Mouse (Mus musculus): ENCODE measurements around the gene Tmem221.

GRCm38 (mm10) chr8:71558071-71558957 is at the start of gene Tmem221:
- peak; percentile 53 for TF ChIP-seq POLR2A (IDR thresholded peaks at IDR 0.05; ENCODE audit: insufficient read depth, low read length)
- peak; percentile 17 for TF ChIP-seq CTCF (IDR thresholded peaks at IDR 0.05; ENCODE audit: low read depth, low read length)
